Mouse (Mus musculus) forebrain, embryonic 11.5 days (tissue): ENCODE measurements around the gene Ift140. TPM values are rescaled to one million over a fixed set of nuclear protein-coding genes. Genes with fewer than 3 reads are reported as not detected.

ENCODE experiments used
- ATAC-seq: fragments of 200-750 bp; cut with Nextera tagmentation; replicated peaks from 2 replicates; pipeline ENCODE4 v1.8.0; 2017; ENCODE audit warnings: moderate TSS enrichment; ENCODE audit not compliant: low FRiP score
- DNase-seq: peaks from one replicate; pipeline ENCODE4 v3.0.0-alpha.2; 2017; ENCODE audit warnings: low spot score
- H3K27ac ChIP-seq: fragments of 300-500 bp; sonication (generic); 2 replicates; pipeline ENCODE4 v1.5.1; 2014; ENCODE audit warnings: low read depth, low read length
- H3K27me3 ChIP-seq: fragments of 300-500 bp; sonication (generic); 2 replicates; pipeline ENCODE4 v1.6.1; 2014; ENCODE audit warnings: mild to moderate bottlenecking, low read length, mixed read lengths; ENCODE audit not compliant: control insufficient read depth, insufficient read depth
- H3K36me3 ChIP-seq: fragments of 300-500 bp; sonication (generic); 2 replicates; pipeline ENCODE4 v1.6.1; 2014; ENCODE audit warnings: mild to moderate bottlenecking, low read length, moderate library complexity, mixed read lengths; ENCODE audit not compliant: control insufficient read depth, insufficient read depth
- H3K4me1 ChIP-seq: fragments of 300-500 bp; sonication (generic); replicated peaks from 2 replicates; pipeline ENCODE4 v1.6.1; 2014; ENCODE audit warnings: low read length, mixed read lengths; ENCODE audit not compliant: control insufficient read depth, insufficient read depth
- H3K4me2 ChIP-seq: fragments of 300-500 bp; sonication (generic); 2 replicates; pipeline ENCODE4 v1.6.1; 2014; ENCODE audit warnings: low read depth, mild to moderate bottlenecking, low read length, moderate library complexity, mixed read lengths; ENCODE audit not compliant: severe bottlenecking
- H3K4me3 ChIP-seq: fragments of 300-500 bp; sonication (generic); 2 replicates; pipeline ENCODE4 v1.5.1; 2014; ENCODE audit warnings: low read depth, low read length
- H3K9ac ChIP-seq: fragments of 300-500 bp; sonication (generic); 2 replicates; pipeline ENCODE4 v1.6.1; 2014; ENCODE audit warnings: low read length
- H3K9me3 ChIP-seq: fragments of 300-500 bp; sonication (generic); 2 replicates; pipeline ENCODE4 v1.6.1; 2016; ENCODE audit warnings: low read length, mixed read lengths; ENCODE audit not compliant: control insufficient read depth
- WGBS: fragments of 180-500 bp; shearing (Covaris S2); extraction: QIAGEN DNeasy Blood & Tissue Kit; methylation state at CpG from one replicate; pipeline ENCODE4 v1.1.7; 2014; 5-methylcytosine and 5-hydroxymethylcytosine counted together
- polyA plus RNA-seq: library from polyadenylated mRNA; unstranded; fragments of >200 nt; fragmentation: Nextera tagmentation; extraction: Ambion mirVana; gene quantifications from 2 replicates; pipeline ENCODE4 v1.2.1, GENCODE M21; 2014

The Ift140 gene
- polyA plus RNA-seq, 1 experiment from 2014 or later: 29.2 TPM

- H3K4me3 ChIP-seq: no peak overlapping the region
- no peaks in the 10 kb centered on the region for H3K4me1 ChIP-seq
- WGBS: 91% methylated on average over 6 of the region's 6 CpGs
- peaks cover 24% of the 10 kb centered on the region for H3K36me3 ChIP-seq
- H3K9ac ChIP-seq: no peak overlapping the region
- ATAC-seq: no peak
- no peak for DNase-seq
- no peak overlapping the region for H3K4me2 ChIP-seq
- H3K27me3 ChIP-seq: no peaks in the 10 kb centered on the region
- H3K9me3 ChIP-seq: no peaks in the 10 kb centered on the region
- H3K27ac ChIP-seq: no peak overlapping the region
Observed at GRCm38 (mm10) chr17:25100052-25100451, 84.2 kb downstream of the Ift140 start.

GRCm38 (mm10) chr17:25101338-25101737 is 85.5 kb downstream of the Ift140 start:
- no peak overlapping the region for H3K4me3 ChIP-seq

GRCm38 (mm10) chr17:25107786-25108185 is 91.9 kb downstream of the Ift140 start:
- no peak overlapping the region for H3K4me3 ChIP-seq
- H3K9ac ChIP-seq: no peak overlapping the region
- H3K36me3 ChIP-seq: peaks cover 3% of the 10 kb centered on the region; the same call in 1 of the 2 replicates
- no peaks in the 10 kb centered on the region for H3K9me3 ChIP-seq
- H3K4me1 ChIP-seq: no peaks in the 10 kb centered on the region
- WGBS: 82% methylated on average over 16 of the region's 16 CpGs
- H3K27me3 ChIP-seq: no peaks in the 10 kb centered on the region
- DNase-seq (no peak), ATAC-seq (no peak)
- H3K27ac ChIP-seq: no peak overlapping the region
- H3K4me2 ChIP-seq: no peak overlapping the region

More at GRCm38 (mm10) chr17:25101338-25101737, 85.5 kb downstream of the Ift140 start:
- no peaks in the 10 kb centered on the region for H3K4me1 ChIP-seq
- peaks cover 27% of the 10 kb centered on the region for H3K36me3 ChIP-seq
- H3K9ac ChIP-seq: no peak overlapping the region
- no peaks in the 10 kb centered on the region for H3K9me3 ChIP-seq
- ATAC-seq (no peak), DNase-seq (no peak)
- no peak overlapping the region for H3K4me2 ChIP-seq
- no peak overlapping the region for H3K27ac ChIP-seq
- no peaks in the 10 kb centered on the region for H3K27me3 ChIP-seq
- 95% methylated on average over 11 of the region's 11 CpGs for WGBS

DNA sequence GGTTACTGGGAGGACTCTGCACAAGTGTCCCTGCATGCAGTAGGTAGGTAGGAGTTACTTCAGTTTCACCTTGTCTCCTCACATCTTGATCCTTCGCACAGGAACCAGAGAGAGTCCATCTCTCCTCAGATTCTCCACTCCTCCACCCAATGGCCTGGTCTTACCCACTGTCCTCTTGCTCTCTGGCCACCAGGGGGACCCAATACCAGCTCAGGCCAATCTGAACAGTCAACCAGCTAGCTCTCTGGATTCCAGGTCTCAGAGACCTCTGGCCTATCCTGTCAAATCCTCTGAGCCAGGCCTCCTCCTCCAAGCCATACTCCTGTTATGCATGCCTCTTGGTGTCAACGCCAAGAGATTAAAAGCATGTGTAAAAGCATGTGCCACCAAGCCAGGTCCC is 93.7 kb downstream of the Ift140 start:
- peaks cover 3% of the 10 kb centered on the region; the same call in 1 of the 2 replicates for H3K36me3 ChIP-seq
- H3K4me3 ChIP-seq: no peak overlapping the region
- H3K9ac ChIP-seq: no peak overlapping the region
- 93% methylated on average over 2 of the region's 2 CpGs for WGBS
- no peak overlapping the region for H3K4me2 ChIP-seq
- ATAC-seq (no peak), DNase-seq (peak; percentile 63)
- H3K4me1 ChIP-seq: no peaks in the 10 kb centered on the region; the same call in 1 of the 2 replicates
- H3K27me3 ChIP-seq: no peaks in the 10 kb centered on the region
- H3K27ac ChIP-seq: no peak overlapping the region
- no peaks in the 10 kb centered on the region for H3K9me3 ChIP-seq

DNA sequence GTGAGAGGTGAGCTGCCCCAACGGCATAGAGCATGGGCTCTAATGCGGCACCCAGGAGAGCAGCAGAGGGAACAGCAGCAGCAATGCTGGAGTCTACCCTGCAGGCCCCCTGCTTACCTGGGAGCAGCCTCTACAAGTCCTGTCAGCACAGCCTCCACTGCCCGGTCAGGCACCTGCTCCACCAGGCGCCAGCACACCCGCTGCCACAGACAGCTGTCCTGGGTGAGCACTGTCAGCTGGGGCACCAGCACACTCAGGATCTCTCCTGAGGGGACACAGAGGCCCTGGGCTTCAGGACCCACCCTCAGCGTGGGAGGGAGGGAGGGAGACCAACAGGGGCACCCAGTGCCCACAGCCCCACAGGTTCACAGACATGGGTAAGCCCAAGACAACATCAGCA is 94.7 kb downstream of the Ift140 start:
- DNase-seq: no peak
- Histone ChIP-seq H3K36me3 (peaks cover 2% of the 10 kb centered on the region; the same call in 1 of the 2 replicates), H3K27ac (no peak overlapping the region), H3K9me3 (no peaks in the 10 kb centered on the region), H3K27me3 (no peaks in the 10 kb centered on the region), H3K4me3 (no peak overlapping the region), H3K9ac (no peak overlapping the region), H3K4me2 (no peak overlapping the region), H3K4me1 (no peaks in the 10 kb centered on the region; the same call in 1 of the 2 replicates)
- WGBS: 96% methylated on average over 6 of the region's 6 CpGs
- ATAC-seq: no peak

GRCm38 (mm10) chr17:25111220-25111619 is 95.3 kb downstream of the Ift140 start:
- Histone ChIP-seq H3K9ac (no peak overlapping the region), H3K4me3 (no peak overlapping the region), H3K4me1 (peaks cover 2% of the 10 kb centered on the region; the same call in 1 of the 2 replicates), H3K27ac (no peak overlapping the region), H3K9me3 (no peaks in the 10 kb centered on the region), H3K36me3 (no peaks in the 10 kb centered on the region; the same call in 1 of the 2 replicates), H3K27me3 (no peaks in the 10 kb centered on the region), H3K4me2 (no peak overlapping the region)
- ATAC-seq (no peak), DNase-seq (no peak)
- WGBS: 94% methylated on average over 5 of the region's 5 CpGs

DNA sequence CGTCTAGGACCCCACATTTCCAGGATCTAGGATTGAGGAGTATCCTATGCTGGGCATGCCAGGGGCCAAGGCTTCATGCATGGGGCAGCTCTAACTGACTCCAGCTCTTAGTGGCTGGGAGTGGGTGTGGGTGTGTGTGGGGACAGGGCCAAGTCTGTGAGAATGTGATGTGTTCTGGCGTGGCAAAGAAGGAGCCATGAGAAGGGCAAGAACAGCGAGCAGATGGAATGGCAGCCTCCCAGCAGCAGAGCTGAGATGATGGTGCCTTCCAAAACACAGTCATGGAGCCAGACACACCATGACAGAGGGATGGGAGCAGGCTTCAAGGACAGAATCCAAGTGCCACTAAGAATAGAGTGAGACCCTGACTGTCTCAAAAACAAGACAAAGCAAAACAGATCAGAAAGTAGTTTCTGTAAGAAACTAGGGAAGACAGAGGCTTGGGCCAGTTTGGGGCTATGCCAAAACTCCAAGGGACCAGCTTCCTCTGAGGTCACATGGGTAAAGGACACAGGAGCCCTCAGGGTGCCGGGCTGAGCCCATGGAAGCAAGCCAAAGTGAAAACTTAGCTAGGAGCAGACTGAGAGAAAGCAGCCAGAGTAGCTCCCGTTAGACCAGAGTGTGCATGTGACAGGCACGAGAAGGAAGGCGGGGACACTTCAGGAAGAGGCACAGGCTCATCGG is 96.0 kb downstream of the Ift140 start:
- no peak overlapping the region for H3K4me2 ChIP-seq
- H3K36me3 ChIP-seq: no peaks in the 10 kb centered on the region; the same call in 1 of the 2 replicates
- WGBS: 91% methylated on average over 8 of the region's 8 CpGs
- H3K4me1 ChIP-seq: peaks cover 2% of the 10 kb centered on the region; the same call in 1 of the 2 replicates
- H3K9me3 ChIP-seq: no peaks in the 10 kb centered on the region
- H3K27me3 ChIP-seq: no peaks in the 10 kb centered on the region
- DNase-seq: no peak
- no peak overlapping the region for H3K4me3 ChIP-seq
- H3K27ac ChIP-seq: no peak overlapping the region
- no peak overlapping the region for H3K9ac ChIP-seq
- ATAC-seq: no peak

- WGBS: 86% methylated on average over 3 of the region's 3 CpGs
- Histone ChIP-seq H3K27ac (no peak overlapping the region), H3K9me3 (no peaks in the 10 kb centered on the region), H3K4me1 (peaks cover 2% of the 10 kb centered on the region; the same call in 1 of the 2 replicates), H3K27me3 (no peaks in the 10 kb centered on the region), H3K36me3 (no peaks in the 10 kb centered on the region; the same call in 1 of the 2 replicates), H3K4me2 (no peak overlapping the region), H3K9ac (no peak overlapping the region), H3K4me3 (no peak overlapping the region)
- DNase-seq (no peak), ATAC-seq (no peak)
Observed at GRCm38 (mm10) chr17:25112423-25112810, 96.5 kb downstream of the Ift140 start.
